Mouse (Mus musculus) cerebellum, adult 8-10 months (tissue): Measurements from ENCODE around the gene Fam167b.
"Not testable (repeated sequence)": the region's sequence is repeated elsewhere in the genome, so short reads cannot be mapped to it uniquely, and the experiment has no call there.

Experiments used
- DNase-seq: peaks from one replicate; pipeline ENCODE4 v3.0.0; 2022

The Fam167b gene

DNA sequence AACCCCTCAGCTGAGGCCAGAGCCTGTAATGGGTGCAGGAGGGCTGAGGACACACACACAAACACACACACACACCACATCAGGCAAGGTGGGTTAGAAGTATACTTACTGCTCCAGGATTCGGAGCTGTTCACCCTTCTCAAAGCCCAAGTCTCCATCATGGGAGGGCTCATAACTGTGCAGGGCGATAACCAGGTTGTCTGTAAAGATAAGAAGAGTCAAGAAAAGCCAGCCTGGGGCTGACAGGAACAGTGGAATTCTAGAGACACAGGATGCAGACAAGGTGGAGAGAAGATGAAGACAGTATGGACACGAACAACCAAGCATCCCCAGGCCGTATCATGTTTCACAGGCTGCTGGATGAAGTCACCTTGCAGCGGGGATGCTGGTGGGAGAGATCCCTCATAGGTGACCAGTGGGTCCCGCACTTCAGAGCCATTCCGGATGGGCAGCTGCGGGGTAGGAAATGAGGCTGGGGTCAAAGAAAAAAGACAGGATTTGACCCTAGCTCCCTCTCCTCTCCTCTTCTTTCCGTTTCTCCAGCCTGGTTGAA is 21.0 kb downstream of the Fam167b start:
- no peak for DNase-seq

DNA sequence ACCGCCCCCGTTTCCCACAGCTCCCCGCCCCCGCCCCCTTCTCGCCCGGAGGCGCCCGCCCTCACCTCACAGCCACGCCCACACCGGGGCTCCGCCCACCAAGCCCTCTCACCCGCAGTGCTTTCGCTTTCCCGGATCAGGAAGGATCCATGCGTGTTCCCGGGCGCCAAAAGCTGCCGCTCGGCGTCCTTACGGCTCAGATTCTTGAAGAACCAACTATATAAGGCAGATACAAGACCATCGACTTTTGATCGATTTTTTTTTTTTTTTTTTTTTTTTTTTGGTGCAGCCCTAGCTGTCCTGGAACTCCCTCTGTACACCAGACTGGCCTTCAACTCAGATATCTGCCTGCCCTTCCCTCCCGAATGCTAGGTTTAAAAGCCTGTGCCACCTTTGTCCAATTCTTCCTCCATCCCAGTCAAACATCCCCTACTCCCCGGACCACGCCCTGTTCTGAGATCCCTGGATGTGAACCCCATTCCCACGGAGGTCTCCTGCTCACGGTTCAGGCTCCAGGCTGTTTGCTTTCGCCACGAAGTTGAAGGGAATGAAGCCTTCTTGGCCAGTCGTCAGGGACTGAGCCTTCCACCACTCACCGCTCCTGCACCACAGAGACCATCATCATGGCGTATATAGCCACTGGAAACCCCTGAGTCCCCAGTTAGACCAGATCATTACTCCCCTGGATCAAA is 21.7 kb downstream of the Fam167b start:
- DNase-seq: peak; percentile 75

DNA sequence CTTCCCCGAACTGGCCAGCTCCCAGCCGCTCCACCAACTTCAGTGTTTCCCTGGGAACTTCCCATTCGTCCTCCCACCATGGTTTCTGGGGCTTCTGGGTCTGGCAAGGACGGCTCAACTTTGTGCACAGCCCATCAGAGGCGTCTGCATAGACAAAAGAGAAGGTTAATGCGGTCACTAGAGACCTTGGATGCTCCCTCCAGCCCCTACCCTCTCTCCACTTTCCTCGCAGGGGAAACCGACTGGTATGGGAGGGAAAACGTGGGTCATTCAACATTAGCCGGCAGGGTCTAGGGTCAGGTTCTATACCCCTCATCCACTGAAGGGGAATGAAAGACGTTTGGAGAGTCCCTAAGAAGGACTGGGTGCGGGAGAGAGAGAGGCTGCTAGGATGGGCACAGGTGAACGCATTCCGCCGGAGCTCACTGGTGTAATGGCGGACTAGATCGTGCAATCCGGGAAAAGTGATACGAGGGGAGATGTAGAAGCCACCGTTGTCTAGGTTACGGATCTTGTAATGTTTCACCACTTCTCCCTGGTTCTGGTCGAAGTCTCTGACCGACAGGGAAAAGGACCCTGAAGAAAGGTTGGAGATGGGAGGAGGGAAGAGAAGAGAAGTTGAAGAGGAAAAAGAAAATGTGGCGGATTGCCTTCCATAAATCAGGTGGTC is 22.4 kb downstream of the Fam167b start:
- no peak for DNase-seq

DNA sequence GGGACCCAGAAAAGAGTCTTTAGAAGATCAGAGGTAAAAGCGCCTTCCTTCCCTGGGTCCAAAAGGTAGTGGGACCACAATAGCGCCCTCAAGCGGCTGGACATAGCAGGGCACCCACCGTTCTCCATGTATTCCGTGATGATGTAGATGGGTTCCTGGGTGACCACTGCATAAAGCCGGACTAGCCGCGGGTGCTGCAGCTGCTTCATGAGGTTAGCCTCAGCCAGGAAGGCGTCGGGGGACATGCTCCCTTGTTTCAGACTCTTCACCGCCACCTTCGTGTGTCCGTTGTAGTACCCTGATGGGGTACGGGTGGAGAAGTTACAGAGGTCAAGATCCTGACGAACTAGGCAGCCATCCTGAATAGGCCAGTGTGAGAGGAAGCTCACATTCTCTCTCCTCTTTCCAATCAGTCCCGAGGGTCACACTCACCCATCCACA is 22.9 kb downstream of the Fam167b start:
- peak; percentile 51 for DNase-seq

DNA sequence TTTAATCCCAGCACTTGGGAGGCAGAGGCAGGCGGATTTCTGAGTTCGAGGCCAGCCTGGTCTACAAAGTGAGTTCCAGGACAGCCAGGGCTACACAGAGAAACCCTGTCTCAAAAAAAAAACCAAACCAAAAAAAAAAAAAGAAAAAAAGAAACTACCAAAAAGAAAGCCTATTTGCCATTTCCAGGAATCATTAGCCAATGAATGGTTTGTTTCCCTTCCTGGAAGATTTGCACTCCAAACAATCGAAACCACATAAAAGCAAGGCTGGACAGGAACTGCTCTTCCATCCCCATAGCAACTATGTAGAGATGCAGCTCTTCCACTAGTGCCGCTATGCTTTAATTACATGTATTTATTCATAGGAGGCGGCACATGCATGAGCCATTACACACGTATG is 23.8 kb downstream of the Fam167b start:
- not testable (repeated sequence) for DNase-seq

DNA sequence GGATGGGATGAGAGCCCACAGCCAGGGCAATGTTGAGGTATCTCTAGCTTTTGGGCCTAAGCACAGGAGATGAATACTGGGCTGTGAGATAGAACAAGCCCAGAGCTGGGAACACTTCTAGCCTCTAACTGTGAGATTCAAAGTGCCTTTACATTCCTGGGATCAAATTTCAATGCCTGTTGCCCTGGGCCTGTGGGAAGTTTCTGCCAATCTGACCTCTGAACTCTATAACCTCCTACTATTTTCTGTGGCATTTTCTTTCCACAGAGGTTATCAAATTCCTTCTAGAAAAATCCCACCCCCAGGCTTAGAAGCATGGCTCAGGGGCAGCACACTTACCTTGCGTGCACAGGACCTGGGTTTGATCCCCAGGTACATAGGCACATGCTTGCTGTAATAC is 28.1 kb downstream of the Fam167b start:
- DNase-seq: no peak

DNA sequence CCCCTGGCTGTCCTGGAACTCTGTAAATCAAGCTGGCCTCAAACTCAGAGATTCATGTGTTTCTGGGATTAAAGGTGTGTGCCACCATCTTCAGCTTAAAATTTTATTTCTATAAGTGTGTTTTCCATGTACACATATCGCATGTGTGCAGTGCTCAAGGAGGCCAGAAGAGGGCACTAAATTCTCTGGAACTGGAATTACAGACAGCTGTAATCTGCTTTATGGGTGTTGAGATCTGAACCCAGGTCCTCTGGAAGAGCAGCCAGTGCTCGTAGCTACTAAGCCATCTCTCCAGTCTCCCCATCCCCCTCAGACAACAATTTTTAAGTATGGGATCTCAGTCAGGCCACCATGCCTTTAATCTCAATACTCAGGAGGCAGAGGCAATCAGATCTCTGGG is 29.0 kb downstream of the Fam167b start:
- no peak for DNase-seq

DNA sequence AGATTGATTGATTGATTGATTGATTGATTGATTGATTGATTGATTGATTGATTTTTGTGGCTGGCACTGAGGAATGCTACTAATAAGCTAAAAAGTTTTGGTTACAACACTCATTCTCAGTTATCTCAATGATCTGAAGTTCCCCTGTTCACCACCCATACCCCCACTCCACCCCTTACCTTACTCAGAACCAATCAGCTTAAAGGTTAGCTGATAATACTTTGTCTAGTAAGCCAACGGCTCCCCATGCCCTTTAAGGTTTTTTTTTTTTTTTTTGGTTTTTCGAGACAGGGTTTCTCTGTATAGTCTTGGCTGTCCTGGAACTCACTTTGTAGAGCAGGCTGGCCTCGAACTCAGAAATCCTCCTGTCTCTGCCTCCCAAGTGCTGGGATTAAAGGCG is 30.7 kb downstream of the Fam167b start:
- not testable (repeated sequence) for DNase-seq

DNA sequence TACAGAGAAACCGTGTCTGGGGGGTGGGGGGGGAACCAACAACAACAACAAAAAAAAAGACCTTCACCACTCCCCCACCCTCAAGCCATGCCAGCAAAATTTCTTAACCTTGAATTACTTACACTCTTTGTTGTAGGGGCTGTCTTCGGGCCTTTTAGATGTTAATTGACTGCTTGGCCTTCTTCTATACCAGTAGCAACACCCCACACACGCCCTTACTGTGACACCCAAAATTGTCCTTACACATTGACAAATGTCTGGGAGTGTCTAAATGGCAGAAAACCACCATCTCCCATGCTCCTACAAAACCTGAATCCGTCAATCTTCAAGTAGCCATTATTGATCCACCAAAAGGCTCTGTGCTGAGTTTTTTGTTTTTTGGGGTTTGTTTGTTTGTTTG is 34.2 kb downstream of the Fam167b start:
- no peak for DNase-seq

DNA sequence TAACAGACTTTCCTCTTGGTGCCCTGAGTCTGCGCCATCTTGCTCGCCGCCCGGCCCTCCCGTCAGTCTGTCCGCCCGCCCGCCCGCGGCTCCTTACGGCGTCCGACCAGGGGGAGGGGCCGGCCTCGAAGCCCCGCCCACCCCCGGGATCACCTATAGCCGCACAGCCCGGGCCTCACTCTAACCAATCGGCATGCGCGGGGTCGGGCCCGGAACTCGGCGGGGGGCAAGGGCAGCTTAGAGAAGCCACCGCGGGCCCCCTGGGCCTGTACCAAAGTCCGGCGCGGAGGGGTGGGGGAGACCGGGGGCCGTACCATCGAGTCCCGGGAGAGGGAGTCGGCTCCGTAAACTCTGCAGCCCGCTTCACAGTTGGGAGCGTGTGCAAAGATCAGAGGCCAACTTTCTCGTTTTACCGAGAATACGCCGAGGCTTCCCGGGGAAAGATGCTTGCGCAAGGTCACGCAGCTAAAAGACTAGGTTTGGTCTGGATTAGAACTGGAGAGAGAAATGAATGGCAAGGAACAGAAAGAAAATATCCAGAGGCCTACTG is 35.7 kb downstream of the Fam167b start, which contains the start of gene Hdac1:
TSS of gene Hdac1 (minus strand) at position 122 of the 550 bp plus-strand sequence.
- DNase-seq: peak; percentile 97

DNA sequence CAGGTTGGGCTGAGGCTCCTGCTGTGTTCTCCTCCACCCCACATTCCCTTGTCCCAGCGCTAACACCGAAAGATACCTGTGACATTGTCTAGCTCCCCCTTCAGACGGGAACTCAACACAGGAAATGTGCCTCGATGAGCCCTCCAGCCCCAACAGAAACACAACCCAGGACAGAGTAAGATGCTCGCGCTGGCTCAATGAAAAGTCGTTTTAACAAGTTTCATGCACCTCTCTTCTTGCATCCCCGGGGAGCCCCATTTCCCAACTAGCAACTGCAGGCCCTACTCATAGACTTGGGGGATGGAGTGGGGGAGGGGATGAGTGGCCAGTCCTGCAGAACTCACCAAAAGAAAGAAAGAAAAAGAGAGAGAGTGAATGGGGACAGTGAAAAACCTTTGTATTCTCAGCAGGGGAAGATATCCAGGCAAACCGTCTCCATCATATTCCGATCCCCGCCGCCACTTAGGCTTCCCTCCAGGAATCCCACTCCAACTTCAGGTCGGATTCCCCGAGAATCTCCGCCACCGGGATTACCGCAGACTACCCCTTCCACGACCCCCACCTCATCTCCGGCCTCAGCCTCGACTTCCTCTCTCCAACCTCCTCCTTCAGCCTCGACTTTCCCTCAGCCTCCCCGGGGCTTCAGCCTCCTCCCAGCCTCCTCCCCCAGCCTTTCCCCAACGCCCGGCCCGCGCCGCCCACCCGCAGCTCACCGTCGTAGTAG is 36.3 kb downstream of the Fam167b start:
- DNase-seq: peak; percentile 28

DNA sequence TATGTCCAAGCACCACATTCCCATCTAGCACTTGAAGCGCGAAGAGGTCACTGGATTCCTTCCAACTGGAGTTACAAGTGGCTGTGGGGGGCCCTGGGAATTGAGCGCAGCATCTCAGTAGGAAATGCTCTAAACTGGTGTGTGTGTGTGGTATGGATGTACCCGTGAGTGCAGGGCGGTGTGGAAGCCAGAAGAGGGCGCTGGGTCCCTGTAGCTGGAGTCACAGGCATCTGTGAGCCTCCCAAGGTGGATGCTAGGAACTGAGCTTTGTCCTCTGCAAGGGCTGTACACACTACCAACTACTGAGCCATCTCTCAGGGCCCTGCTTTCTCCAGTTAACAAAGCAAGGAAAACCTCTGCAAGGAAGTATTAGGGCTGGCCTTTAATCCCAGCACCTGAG is 38.3 kb downstream of the Fam167b start:
- DNase-seq: peak; percentile 14

DNA sequence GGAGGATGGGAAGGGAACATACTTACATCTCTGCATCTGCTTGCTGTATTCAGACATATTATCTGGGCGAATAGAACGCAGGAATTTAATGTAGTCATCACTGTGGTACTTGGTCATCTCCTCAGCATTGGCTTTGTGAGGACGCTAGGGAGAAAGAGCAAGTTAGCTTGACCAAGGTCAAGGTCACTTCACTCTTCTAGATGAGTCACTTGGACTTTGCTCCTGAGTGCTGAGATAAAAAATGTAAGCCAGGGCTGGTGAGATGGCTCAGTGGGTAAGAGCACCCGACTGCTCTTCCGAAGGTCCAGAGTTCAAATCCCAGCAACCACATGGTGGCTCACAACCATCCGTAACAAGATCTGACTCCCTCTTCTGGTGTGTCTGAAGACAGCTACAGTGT is 49.4 kb downstream of the Fam167b start:
- DNase-seq: not testable (repeated sequence)
